Mouse (Mus musculus): Measurements from ENCODE around the gene Tjp1. TPM values are rescaled to one million over a fixed set of nuclear protein-coding genes. Genes with fewer than 3 reads are reported as not detected.

The Tjp1 gene
- polyA plus RNA-seq, 1 experiment from 2014 or later = 21.1 TPM

Other genes starting within 250 kb of the Tjp1 start
- 6.5 and 9.0 TPM in 2 replicates for gene Tarsl2, start 117.1 kb upstream of the Tjp1 start, polyA plus RNA-seq (2015; fragmentation: Nextera tagmentation; extraction: Ambion mirVana)
- gene Tm2d3, start 163.4 kb upstream of the Tjp1 start, polyA plus RNA-seq (2015; fragmentation: Nextera tagmentation; extraction: Ambion mirVana) = 87.9 and 95.6 TPM in 2 replicates